Mouse (Mus musculus) thymus, adult 2 months (tissue): ENCODE data around the gene Klk1b8.
"Not testable (repeated sequence)": the region's sequence is repeated elsewhere in the genome, so short reads cannot be mapped to it uniquely, and the experiment has no call there.

ENCODE experiments used
- CTCF ChIP-seq: fragments of 200-500 bp; IDR thresholded peaks from 2 replicates; pipeline ENCODE4 v1.5.1; 2012; ENCODE audit warnings: mild to moderate bottlenecking, control low read depth, low read length, moderate library complexity, borderline replicate concordance; ENCODE audit not compliant: control insufficient read depth, poor library complexity, insufficient read depth; ENCODE audit errors: extremely low read depth
- POLR2A ChIP-seq: fragments of 200-500 bp; IDR thresholded peaks from 2 replicates; pipeline ENCODE4 v1.6.1; 2012; ENCODE audit warnings: mild to moderate bottlenecking, low read length, control low read depth, moderate library complexity; ENCODE audit not compliant: control insufficient read depth, poor library complexity, insufficient read depth; ENCODE audit errors: extremely low read depth

DNA sequence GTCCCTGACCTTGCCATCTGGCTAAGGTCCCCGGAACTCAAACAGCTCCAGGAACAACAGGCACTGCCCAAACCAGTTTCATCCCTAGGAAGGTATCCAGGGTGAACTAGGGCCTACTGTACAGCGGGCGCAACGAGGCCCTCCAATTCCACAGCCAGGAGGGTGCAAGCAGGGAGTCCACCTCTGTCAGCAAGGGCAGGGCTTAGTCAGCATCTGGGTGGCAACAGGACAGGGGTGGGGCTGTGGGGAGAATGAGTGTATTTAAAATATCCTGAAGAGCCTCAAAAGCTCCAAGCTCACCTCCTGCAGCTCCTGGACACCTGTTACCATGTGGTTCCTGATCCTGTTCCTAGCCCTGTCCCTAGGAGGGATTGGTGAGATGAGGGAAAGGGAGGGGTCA is 45.1 kb downstream of the Klk1b8 start, which contains the start of gene Klk1b11:
- TF ChIP-seq POLR2A, CTCF: not testable (repeated sequence)
